Mouse (Mus musculus): ENCODE measurements at regions not wholly inside any gene's neighbourhood (a gene's known extent, or its start where the extent isn't known, plus 50 kb on each side); places are given as distances from the start of the nearest gene placed in this dataset.

- TF ChIP-seq CTCF (IDR thresholded peaks at IDR 0.05; ENCODE audit: extremely low read depth, insufficient read depth, low read length) (no peak), POLR2A (IDR thresholded peaks at IDR 0.05; ENCODE audit: extremely low read depth, insufficient read depth, low read length) (no peak)
Measured at GRCm38 (mm10) chr16:21353111-21353510, 69.8 kb upstream of the Vps8 start.
